Mouse (Mus musculus) retina, postnatal 7 days (tissue): ENCODE results near the gene Trappc6b.

ENCODE experiments used
- DNase-seq: peaks from one replicate; pipeline ENCODE4 v3.0.0-alpha.2; 2012; ENCODE audit warnings: low read depth, low spot score

Trappc6b gene

DNA sequence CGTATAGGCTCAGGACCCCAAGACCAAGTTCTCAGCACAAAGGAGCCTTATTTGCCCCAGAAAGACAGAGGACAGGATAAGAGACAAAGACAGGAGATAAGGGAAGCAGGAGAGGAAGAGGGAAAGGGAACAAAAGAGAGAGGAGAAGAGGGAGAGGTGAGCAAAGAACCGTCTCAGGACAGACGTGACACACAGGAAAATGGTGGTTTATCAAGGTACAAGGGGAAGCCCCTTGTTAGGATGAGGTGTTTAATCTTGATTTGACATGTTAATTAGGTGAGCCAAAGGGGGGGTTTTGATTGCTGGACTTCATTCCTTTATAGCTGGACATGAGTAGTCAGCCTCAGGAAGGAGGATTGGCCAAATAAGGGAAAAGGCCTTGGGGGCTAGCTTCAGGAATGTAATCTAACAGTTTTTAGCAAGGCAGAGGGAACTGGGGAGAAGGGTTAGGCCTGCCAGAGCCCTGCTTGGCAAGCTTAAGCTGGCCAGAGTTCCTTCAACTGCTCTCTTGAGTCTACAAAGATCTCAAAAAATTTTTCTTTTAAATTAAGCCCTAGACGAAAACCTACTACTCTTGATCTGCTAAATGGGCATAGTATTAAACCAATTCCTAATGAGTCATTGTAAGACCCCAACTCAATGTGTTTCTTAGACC lies 5.9 kb downstream of the Trappc6b start:
- DNase-seq, result no peak

DNA sequence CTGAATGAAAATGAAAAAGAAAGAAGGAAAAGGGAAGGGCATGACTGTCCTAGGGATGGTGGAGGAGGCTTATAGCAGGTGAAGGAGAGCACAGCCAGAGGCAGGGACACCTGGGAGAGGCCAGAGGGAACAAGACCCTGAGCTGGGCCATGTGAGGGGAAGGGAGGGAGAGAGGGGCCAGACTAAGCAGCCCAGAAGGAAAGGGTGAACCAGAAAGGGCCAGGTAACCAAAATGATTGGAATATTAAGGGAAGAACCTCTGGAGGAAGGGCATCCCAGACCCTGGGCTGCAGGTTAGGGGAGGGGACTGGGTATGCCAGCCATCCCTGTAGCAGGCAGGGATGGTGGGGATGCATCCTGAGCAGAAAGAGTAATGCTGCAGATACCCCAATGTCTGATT lies 7.3 kb downstream of the Trappc6b start:
- DNase-seq, result no peak

DNA sequence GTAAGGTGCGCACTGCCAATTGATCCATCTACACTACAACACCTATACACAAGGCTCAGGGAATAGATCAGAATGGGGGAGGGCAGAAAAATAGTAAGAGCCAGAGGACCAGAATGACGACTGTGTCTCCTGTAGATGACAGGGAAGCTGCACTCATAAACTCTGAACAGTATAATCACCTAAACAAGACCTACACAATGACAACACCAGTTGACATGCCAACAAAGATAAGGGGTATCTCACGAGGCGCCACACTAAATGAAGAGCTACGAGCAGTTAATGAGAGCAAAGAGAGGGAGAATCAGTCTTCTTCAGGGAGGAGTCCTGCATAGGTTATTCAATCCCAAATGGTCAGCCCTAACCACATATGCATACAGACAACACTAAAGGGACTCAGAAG lies 8.1 kb downstream of the Trappc6b start:
- no peak for DNase-seq

DNA sequence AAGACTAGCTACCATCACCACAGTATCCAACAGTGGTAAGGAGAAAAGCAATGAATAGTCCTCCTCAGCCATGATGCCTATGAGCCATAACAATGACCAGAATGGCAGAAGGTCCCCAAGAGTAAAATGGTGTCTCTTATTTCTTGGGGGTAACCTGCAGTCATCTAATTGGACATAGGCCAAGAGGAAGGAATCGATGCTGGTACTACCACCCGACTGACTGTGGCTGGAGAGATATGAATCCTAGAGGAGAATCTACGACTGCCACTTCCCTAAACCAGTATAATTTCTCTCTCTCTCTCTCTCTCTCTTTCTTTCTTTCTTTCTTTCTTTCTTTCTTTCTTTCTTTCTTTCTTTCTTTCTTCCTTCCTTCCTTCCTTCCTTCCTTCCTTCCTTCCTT lies 8.8 kb downstream of the Trappc6b start:
- no peak for DNase-seq

DNA sequence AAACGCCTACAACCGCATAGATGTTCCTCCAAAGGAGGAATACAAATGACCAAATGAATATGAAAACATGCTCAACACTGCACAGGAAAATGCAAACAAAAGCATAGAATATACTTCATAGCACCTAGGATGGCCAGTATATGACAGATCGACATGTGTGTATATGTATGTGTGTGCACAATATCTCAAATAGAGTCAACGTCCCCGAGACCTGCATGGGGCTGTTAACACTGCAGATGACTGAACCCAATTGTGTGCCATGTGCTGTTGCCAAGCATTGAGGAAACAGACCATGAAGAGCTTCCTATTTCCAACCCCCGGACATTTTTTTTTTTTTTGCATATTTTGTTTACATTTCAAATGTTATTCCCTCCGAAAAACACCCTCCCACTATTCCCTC lies 20.4 kb downstream of the Trappc6b start:
- no peak for DNase-seq

DNA sequence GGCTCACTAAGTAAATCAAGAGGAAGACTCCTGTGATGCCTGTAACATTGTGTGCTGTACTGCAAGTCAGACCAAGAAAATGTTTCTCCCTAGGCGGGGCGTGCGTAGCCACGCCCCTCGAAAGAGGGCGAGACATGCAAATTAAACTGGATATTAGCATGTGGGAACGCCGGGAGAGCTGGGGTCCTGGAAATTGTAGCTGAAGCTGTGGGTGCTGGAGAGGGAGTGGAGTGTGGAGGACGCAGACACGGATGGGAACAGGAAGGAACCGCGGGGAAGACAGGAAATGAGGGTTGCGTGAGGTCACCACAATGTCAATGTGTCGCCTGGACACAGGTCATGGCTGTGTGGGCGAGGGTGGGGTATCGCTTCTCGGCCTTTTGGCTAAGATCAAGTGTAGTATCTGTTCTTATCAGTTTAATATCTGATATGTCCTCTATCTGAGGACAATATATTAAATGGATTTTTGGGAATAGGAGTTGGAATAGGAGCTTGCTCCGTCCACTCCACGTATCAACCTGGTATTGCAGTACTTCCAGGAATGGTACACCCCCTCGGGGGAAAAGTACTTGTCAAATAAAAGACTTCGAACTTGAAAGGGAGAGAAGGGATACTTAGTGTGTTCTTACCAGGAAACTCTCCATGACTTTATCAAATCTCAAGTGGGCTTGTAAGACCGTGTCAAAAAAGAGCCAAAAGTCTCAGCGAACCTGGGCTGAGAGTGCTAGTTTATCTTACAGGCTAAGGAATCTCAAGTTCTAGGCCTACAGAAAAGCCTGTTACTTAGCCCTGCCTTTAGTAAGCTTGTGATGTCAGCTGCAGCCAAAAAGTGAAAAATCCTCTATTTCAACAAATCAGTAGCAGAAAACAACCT lies 21.1 kb downstream of the Trappc6b start:
- no peak for DNase-seq

DNA sequence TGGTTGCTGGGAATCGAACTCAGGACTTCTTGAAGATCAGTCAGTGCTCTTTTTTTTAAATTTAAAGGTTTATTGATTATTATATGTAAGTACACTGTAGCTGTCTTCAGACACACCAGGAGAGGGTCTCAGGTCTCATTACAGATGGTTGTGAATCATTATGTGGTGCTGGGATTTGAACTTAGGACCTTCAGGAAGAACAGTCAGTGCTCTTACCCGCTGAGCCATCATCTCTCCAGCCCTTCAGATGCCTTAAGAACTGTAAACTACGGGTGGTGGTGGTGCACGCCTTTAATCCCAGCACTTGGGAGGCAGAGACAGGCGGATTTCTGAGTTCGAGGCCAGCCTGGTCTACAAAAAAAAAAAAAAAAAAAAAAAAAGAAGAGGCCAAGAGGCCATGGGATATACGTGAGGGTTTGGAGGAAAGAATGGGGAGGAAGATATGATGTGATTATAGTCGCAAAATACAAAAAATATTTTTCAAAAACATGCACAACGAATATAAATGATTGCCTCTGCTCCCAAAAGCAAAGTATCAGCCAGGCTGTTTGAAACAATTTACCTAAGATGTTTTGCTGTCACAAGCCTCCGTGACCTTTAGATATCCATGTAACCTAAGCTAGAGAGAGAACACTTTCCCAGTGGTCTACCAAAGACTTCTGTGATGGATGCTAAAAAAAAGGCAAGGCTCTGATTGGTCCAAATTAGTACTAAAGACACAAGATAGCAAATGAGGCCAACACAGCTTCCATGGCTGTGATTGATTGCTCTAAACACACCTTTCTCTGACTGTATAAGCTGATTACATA lies 21.9 kb downstream of the Trappc6b start:
- no peak for DNase-seq

DNA sequence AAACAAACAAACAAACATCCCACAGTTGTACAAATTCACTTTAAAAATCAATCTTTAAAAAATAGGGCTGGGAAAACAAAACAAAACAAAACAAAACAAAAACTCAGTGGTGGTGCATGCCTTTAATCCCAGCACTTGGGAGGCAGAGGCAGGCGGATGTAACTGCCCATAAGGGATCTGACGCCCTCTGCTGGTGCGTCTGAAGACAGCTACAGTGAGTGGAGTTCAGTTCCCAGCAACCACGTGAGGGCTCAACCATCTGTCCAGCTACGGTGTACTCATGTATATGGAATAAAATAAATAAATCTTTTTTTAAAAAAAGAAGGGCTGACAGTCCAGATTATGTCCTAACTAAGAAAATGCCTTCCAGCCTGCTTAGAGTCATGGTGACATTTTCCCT lies 29.2 kb downstream of the Trappc6b start:
- DNase-seq, result no peak

DNA sequence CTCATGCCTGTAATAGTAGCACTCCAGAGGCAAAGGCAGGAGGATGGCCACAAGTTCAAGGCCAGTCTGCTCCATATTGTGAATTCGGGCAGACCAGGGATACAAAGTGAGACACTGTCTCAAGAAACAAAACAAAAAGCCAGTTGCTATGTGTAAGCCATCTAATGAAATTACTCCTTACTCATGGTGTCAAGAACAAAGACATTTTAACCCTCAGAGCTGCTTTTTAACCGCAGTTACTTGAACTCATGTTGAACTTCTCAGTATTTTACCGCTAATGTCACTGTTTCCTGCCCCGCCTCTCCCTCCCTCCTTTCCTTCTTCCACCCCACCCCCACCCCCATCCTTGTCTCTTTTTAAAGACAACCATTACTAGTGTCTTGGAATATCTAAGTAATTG lies 40.0 kb downstream of the Trappc6b start:
- DNase-seq, result no peak

DNA sequence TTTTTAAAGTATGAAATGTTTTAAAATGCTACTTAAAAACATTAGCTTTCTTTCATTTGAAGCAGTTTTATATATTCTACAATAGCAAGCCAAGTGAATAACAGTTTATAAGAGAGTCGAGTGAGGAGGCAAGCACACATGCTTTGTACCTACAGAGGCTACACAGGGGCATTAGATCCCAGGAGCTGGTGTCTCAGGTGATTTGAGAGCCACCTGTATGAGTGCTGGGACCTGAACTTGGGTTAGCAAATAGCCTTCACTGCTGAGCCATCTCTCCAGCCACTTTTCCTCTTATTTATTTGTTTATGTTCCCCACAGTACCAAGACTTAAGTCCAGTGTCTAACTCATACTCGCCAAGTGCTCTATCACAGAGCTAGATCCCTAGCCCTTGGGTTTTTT lies 41.4 kb downstream of the Trappc6b start:
- DNase-seq, result no peak

DNA sequence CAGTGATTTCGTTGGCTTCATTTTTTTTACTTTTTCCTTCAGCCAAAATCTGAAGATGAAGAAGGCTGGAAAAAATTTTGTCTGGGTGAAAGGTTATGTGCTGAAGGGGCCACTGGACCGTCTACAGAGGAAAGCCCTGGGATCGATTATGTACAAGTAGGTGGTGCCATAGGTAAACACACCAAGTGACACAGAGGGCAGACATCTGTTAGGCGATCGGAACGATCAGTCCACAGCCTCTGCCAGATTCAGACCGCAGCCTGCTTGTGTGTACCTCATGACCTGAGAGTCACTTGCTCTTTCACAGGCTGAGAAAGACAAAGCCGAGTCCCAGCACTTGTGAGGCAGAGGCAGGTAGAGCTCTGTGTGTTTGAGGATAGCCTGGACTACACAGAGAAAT lies 43.3 kb downstream of the Trappc6b start:
- DNase-seq, result no peak

DNA sequence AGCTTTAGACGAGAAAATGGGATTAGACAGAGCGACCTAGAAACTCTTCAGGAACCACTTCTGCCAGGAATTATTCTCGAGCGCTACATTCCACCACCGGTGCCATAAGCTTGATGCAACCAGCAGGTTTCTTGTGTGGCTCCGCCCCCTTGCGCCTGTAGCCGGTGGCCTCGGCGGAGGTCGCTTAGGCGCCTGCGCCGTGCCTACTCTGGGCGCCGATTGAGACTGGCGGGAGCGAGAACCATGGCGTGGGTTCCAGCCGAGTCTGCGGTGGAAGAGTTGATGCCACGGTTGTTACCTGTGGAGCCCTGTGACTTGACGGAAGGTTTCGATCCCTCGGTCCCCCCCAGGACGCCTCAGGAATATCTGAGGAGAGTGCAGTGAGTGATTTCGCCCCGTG lies 48.0 kb downstream of the Trappc6b start, which contains the start of gene Gemin2:
Gene Gemin2, plus strand, starts transcription at position 160 of the 400 bp plus-strand sequence.
- peak; percentile 80 for DNase-seq

DNA sequence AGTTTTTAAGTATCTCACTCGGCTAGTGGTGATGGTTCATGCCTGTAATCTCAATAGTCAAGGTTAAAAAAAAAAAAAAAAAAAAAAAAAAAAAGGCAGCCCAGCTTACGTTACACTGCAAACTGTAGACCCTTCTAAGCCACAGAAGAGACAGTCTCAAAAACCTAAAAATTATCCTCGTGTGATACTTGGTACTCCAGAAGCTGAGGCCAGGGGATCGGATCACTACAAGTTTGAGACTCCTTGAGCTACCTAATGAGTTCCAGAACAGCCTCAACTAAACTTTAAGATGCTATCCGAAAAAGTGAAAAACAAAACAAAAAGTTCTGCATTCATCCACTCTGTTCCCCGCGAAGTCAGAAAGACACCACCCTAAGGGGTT lies 48.6 kb downstream of the Trappc6b start:
- no peak for DNase-seq

DNA sequence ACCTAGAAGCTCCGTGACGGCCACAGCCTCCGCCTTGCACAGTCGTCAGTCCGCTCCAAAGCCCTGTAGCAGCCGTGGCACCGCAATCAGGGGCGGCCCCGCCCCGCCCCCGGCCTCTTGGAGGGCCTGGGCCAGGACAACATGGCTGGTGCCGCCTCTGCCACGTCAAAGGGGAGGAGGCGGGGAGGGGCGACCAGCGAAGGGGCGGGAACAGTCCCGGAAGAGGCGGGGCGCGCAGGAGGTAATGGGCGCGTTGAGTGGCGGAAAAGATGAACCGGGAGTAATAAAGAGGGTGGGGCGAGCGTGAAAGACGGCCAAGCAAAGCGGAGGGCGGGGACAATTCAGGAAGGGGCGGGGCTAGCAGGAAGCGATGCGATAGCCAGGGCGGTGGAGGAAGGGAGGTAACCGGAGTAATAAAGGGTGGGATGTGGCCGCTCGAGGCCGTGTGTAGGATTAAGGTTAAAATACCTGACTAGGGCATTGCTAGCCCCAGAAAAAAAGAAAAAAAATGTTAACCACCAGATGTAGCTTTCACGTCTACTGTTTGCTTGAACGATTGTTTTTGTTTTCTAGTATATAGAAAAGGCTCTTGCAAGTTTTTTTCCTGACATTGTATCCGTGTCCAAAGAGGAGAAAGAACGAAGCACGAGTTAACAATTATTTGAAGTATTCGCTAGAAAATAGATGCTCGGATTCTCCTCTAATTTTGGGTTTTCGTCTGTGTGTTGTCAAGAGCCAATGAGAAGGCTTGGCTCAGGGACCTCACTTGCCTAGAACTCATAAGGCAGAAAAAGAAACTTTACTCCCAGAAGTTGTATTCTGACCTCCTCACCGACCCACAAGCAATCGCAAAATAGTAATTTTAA lies 49.2 kb downstream of the Trappc6b start, which contains the start of gene Sec23a:
Gene Sec23a, minus strand, starts transcription at position 174 of the 866 bp plus-strand sequence.
- peak; percentile 95 for DNase-seq

DNA sequence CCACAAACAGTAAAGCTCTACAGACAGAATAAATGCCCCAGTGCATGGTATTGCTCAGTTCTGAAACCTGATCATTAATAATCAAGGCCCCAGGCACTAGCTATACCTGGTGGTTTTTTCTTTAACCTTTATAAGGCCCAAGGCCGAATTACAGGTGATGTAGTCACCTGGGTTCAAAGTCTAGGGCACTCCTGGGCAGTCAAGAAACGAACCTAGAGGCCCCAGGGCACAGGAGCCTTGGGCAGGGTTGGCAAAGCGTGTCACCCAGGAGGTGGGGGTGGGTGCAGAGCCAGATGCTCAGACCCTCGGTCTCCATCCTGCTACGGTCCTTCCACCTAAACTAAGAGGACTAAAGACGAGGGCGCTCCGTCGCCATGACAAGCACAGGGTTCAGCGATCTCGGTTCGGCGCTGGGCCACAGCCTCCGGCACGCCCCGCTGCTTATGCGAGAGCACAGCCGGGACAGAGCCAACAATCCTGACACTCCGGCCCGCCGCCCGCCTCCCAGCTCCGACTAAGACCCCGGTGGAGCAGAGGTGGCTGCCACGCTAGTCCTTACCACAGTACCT lies 49.9 kb downstream of the Trappc6b start:
- DNase-seq, result no peak

DNA sequence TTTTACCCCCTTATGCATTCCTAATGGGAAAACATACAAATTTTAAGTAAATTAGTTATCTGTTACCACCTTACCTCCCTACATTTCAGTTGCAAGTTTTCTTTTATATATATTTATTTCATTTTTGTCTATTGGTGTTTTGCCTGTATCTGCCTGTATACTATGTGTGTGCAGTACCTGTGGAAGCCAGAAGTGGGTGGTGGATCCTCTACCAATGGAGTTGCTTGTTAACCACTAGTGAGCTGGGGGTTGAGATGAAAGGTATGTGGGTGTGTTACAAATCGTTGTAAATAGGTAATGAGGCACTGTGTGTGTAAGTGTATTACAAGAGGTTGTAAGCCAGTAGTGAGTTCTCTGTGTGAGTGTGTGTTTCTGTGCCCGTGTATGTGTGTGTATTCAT lies 50.8 kb downstream of the Trappc6b start:
- DNase-seq, result no peak
